Mouse (Mus musculus) embryonic fibroblast, embryonic 13.5 days (primary cell): ENCODE results near the gene Klhdc7b. TPM values are rescaled to one million over a fixed set of nuclear protein-coding genes. Genes with fewer than 3 reads are reported as not detected.
A peak's percentile ranks its signal among the peaks of the same experiment; 100 is the strongest.

Experiments
- H3K27ac ChIP-seq: 2 replicates; pipeline ENCODE4 v1.5.1; 2012; ENCODE audit warnings: low read length, control low read depth, inconsistent platforms; ENCODE audit not compliant: insufficient read depth
- H3K4me1 ChIP-seq: 2 replicates; pipeline ENCODE4 v1.6.1; 2011; ENCODE audit warnings: low read length; ENCODE audit not compliant: control insufficient read depth, insufficient read depth
- H3K4me3 ChIP-seq: 2 replicates; pipeline ENCODE4 v1.5.1; 2011; ENCODE audit warnings: mild to moderate bottlenecking, control low read depth, low read length; ENCODE audit not compliant: insufficient read depth
- CTCF ChIP-seq: IDR thresholded peaks from 2 replicates; pipeline ENCODE4 v1.5.1; 2011; ENCODE audit warnings: mild to moderate bottlenecking, control low read depth, low read length, moderate library complexity, borderline replicate concordance; ENCODE audit not compliant: insufficient read depth
- POLR2A ChIP-seq: IDR thresholded peaks from 2 replicates; pipeline ENCODE4 v1.6.1; 2011; ENCODE audit warnings: low read depth, mild to moderate bottlenecking, control low read depth, low read length, moderate library complexity
- polyA plus RNA-seq: library from polyadenylated mRNA; stranded (reverse); fragments of >200 nt; gene quantifications from 2 replicates; pipeline ENCODE4 v1.2.4, GENCODE M21; 2011; ENCODE audit warnings: low read depth; ENCODE audit not compliant: missing spikeins, insufficient read length

Klhdc7b gene
- polyA plus RNA-seq, 1 experiment: not detected

DNA sequence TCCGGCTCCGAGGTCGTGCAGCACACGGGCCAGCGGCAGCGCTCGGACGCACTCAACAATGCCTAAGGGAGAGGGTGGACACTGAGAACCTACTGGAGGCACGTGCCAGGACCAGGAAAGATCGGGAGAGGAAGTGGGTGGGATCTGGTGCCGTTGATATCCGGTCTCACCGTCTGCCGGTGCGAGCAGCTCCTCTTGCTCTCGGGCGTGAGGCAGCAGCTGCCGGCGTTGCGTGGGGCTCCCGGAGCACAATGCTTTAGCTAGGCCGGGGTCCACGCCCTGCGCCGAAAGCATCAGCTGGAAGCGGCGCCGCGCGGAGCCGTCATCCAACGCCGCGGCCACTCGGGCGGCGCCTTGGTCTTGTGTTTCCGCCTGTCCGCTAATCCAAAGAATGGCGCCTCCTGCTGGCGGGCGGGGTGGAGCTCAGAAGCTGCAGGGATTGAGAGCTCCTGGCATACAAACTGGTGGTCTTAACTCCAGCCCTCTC is 10.9 kb upstream of the Klhdc7b start, which contains the start of gene Sco2:
TSS of gene Sco2 (minus strand) at position 85 of the 487 bp plus-strand sequence.
- no peaks in the 10 kb centered on the region; the same call in 1 of the 2 replicates for H3K4me1 ChIP-seq
- peak within 1 kb of the TSS; percentile 91 for H3K27ac ChIP-seq
- TF ChIP-seq POLR2A: peak; percentile 80
- peak; percentile 50; the same call in 1 of the 2 replicates for TF ChIP-seq CTCF
- H3K4me3 ChIP-seq: peak within 1 kb of the TSS; percentile 54

DNA sequence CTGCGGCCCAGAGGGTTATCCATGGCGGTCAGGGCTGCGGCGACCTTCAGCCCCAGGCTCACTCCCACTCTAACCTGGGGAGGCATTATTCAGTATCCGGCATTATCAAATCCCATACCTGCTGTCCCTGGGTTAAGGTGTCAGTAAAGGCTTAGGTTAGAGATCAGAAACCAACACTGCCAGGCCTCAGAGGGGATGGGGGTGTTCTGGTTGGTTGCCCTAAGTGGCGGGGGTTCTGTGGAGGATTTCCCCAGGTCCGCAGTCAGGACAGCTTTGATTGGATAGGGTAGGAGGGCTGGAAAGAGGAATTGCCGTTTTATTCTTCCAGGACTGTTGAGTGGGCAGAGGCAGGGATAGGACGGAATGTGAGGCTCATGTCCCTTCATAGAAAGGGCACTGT is 10.4 kb upstream of the Klhdc7b start:
- H3K4me3 ChIP-seq: peak overlapping the region; percentile 54
- H3K4me1 ChIP-seq: no peaks in the 10 kb centered on the region; the same call in 1 of the 2 replicates
- H3K27ac ChIP-seq: no peak overlapping the region
- TF ChIP-seq CTCF (no peak), POLR2A (no peak)

DNA sequence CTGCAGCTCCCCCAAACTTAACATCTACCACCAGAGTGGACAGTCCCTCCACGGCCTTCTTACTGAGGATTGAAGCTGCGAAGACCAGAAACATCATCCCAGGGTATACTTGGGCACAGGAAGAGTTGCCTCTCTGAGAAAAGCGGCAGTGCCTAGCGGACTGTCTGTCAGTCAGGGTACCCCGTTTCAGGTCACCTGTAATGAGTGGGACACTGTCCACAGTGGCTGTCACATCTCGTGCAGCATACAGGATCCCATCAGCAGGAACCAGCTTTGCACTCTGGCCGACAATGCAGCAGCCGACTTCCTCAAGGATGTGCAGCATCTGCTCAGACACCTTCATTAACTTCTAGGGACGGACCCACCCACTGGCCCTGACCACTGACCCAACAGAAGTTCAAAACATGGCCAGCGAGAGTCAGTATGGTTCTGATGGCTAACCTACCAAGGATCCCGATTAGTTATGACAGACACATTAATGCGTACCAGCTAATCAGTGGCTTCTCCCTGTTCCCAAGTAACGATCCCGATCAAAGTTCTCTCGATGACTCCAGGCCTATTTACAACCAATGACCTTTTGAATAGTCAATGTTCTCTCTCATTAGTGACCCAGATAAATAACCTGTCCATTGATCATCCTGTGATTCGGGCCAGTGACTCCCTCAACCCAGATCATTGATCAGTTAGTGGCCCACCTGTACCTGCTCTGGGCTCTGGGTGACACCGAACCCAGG is 9.7 kb upstream of the Klhdc7b start:
- no peak for TF ChIP-seq CTCF
- TF ChIP-seq POLR2A: no peak
- H3K4me1 ChIP-seq: no peaks in the 10 kb centered on the region; the same call in 1 of the 2 replicates

DNA sequence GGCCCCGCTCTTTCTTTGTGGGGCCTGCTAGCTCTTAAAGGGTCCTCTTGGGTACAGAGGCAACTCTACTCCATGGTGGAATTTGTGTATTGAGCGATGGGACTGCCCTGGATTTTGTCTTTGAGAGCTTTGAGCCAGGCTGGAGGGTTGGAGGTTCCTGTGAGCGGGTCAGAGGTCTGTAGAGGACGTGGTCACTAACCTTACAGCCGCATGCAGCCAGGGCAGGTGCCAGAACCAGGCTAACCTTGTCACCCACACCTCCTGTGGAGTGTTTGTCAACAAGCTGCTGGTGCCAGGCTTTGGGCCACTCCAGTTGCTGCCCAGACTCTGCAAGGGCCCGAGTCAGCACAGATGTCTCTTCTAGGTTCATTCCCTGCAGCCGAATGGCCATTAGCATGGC is 8.7 kb upstream of the Klhdc7b start:
- no peak for TF ChIP-seq CTCF
- TF ChIP-seq POLR2A: no peak
- H3K27ac ChIP-seq: no peak overlapping the region
- H3K4me1 ChIP-seq: no peaks in the 10 kb centered on the region; the same call in 1 of the 2 replicates
- H3K4me3 ChIP-seq: no peak overlapping the region

More for the DNA sequence above, 9.7 kb upstream of the Klhdc7b start:
- no peak overlapping the region for H3K27ac ChIP-seq
- H3K4me3 ChIP-seq: no peak overlapping the region

DNA sequence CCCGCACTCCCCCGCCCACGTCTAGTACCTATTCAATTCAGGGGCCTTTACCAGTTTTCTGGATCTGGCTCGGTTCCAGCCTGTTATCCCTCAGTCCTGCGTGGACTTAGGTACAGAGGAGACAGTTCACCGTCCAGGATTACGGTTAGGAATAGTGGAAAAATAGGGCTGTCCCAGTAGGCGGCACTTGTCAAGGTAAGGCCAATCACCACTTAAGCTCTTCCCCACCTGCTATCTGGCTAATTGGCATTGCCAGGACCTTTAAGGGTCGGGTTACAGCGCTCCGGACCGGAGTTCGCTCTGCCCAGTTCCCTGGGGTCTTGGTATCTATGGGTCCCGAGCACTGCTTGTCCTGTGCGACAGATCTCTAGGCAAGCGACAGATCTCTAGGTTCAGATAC is 7.8 kb upstream of the Klhdc7b start, which contains the start of gene Tymp:
TSS of gene Tymp (minus strand) at position 83 of the 400 bp plus-strand sequence.
- no peak within 1 kb of the TSS for H3K27ac ChIP-seq
- no peak within 1 kb of the TSS for H3K4me3 ChIP-seq

DNA sequence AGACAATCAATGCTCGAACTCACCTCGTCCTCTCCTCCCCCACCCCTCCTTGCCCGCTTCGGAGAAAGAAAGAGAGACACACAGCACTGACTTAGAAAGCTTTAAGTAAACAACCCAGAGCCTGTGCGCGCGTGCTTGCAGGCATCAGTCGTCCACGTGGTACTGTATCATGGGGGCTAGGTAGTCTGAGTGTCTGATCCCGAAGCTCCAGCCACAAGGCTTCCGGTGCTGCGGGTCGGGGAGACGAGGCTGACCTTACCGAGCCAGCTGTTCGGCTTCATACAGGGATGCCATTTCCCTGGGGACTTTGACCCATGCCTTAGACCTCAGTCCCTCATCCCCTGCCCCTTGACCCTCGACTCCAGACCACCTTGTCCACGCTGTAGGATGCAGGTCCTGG is 7.4 kb upstream of the Klhdc7b start:
- H3K4me3 ChIP-seq: no peak overlapping the region
- H3K4me1 ChIP-seq: no peaks in the 10 kb centered on the region; the same call in 1 of the 2 replicates
- no peak overlapping the region for H3K27ac ChIP-seq
- TF ChIP-seq CTCF: no peak
- TF ChIP-seq POLR2A: no peak; the same call in 1 of the 2 replicates

More for the DNA sequence above, 7.8 kb upstream of the Klhdc7b start, which contains the start of gene Tymp:
- no peak for TF ChIP-seq CTCF
- TF ChIP-seq POLR2A: no peak
- no peaks in the 10 kb centered on the region; the same call in 1 of the 2 replicates for H3K4me1 ChIP-seq

DNA sequence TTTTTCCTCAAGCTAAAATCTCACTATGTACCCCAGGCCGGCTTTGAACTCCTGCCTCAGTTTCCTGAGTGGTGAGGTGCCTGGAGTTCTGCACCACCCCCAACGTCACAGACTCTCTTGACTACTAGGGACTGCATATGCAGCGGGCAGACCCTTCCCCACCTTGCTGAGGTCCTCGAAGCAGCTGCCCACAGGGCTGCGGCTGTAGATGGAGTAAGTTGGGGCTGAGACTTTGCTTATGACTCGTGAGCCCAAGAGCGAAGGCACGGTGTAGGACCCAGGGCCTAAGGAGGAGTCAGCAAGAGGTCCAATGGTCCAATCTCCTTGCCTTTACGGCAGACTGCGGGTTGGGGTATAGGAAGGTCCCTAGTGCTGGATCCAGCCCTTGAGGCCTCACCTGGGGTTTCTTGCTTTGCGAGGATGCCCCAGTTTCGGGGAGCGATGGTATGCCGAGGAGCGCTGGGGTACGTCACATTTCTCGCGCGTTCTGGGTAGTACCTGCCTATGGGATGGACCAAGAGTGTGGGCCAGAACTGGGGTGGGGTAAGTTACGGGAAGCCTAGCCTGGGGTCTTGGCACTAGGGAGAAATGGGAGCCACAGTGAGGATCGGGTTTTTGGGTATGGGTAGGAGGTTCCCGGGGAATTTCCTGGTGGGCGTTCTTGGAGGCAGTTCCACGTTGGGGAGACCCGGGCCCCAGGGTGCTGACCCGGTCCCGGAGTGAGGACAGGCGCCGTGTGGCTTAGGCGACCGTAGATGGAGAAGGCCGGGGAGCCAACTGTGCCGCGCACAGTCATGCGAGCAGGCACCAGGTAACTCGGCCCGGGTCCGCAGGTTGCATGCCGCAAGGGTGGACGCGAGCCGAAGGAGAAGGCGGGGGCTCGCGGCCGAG is 6.5 kb upstream of the Klhdc7b start:
- H3K27ac ChIP-seq: no peak overlapping the region
- TF ChIP-seq POLR2A (no peak), CTCF (no peak)

DNA sequence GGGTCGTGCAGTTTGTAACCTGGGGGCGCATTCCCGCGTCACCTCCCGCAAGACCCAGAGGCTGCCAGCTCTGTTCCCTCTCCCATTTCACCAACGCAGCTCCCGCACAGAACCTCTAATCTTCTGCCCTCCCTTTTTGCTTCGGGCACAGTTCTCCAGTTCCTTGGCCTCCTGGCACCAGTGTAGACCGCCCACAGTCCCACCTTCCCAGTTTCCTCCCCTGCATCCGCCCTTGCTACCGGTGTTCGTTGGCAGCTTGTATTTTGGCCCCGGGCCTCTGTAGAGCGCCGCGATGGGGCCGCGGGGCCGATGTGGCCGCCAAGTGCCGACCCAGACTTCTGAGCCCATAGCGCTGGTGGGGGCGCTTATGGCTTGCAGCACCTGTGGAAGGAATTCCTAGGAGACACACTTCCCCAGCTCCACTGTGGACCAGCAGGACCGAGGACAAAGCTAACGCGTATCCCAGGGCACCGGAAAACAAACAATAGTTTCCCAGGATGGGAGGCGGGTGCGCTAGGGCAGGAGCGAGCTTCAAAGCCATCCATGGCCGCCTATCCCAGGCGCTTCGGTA is 5.8 kb upstream of the Klhdc7b start, which contains the start of gene Odf3b:
TSS of gene Odf3b (minus strand) at position 452 of the 571 bp plus-strand sequence.
- no peak within 1 kb of the TSS for H3K27ac ChIP-seq

More for the DNA sequence above, 6.5 kb upstream of the Klhdc7b start:
- Histone ChIP-seq H3K4me3 (peak overlapping the region; percentile 19; the same call in 1 of the 2 replicates), H3K4me1 (no peaks in the 10 kb centered on the region; the same call in 1 of the 2 replicates)

DNA sequence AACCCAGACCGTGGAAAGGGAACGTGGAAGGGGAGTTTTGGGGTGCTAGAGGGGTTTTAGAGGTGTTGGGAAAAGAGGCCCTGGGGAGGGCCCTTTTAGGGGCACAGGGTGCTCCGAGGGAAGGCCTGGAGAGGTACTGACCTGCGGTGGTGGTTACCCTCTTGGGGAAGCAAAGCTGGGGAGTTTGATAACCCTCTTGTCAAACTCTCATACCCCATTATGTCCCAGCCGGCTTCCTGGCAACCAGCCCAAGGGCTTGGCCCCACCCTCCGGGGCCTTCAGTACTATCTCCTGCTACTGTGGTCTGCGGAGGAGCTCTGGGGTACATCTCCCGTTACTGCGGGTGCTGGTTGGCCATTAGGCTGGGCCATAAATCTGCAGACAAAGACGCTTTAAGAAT is 5.3 kb upstream of the Klhdc7b start:
- Histone ChIP-seq H3K4me1 (no peaks in the 10 kb centered on the region; the same call in 1 of the 2 replicates), H3K27ac (no peak overlapping the region), H3K4me3 (no peak overlapping the region)
- TF ChIP-seq CTCF: no peak
- no peak for TF ChIP-seq POLR2A

More for the DNA sequence above, 5.8 kb upstream of the Klhdc7b start, which contains the start of gene Odf3b:
- TF ChIP-seq POLR2A (no peak), CTCF (no peak)
- H3K4me3 ChIP-seq: peak within 1 kb of the TSS; percentile 19
- no peaks in the 10 kb centered on the region; the same call in 1 of the 2 replicates for H3K4me1 ChIP-seq
